Mouse (Mus musculus) megakaryocyte, adult 5-6 weeks (primary cell): ENCODE data around the gene Igfbp5. TPM values are rescaled to one million over a fixed set of nuclear protein-coding genes. Genes with fewer than 3 reads are reported as not detected.

Source experiments
- ATAC-seq: 2 replicates; pipeline ENCODE4 v1.8.0; 2016; ENCODE audit warnings: mild to moderate bottlenecking, inconsistent platforms; ENCODE audit not compliant: poor library complexity, severe bottlenecking
- total RNA-seq, 2 experiments: library from RNA; stranded (forward) in 1 of 2; stranded (reverse) in 1 of 2; fragments of 153-499, 151-499 nt in 1 of 2; fragments of 221-1000, 200-1000 nt in 1 of 2; gene quantifications; 2 replicates each; pipeline versions ENCODE4 v1.2.3 to v1.2.4; 2015 to 2017

The Igfbp5 gene
- 2.7 and 2.9 TPM in 2 replicates for total RNA-seq (2015)
- 1.2 and 1.6 TPM in 2 replicates for total RNA-seq (2017)

- ATAC-seq = no peak
Observed at GRCm38 (mm10) chr1:72874287-72875211, at the start of gene Igfbp5. Gene Igfbp5 (minus strand): TSS chr1:72874884.

GRCm38 (mm10) chr1:72914815-72915214, 40.1 kb upstream of the Igfbp5 start:
- no peak for ATAC-seq

- no peak for ATAC-seq
Observed at GRCm38 (mm10) chr1:72913073-72913472, 38.4 kb upstream of the Igfbp5 start.

GRCm38 (mm10) chr1:72895821-72896220, 21.1 kb upstream of the Igfbp5 start:
- no peak for ATAC-seq

GRCm38 (mm10) chr1:72887910-72888309, 13.2 kb upstream of the Igfbp5 start:
- ATAC-seq = no peak

- ATAC-seq = no peak
Observed at GRCm38 (mm10) chr1:72885819-72886169, 11.1 kb upstream of the Igfbp5 start.

- no peak for ATAC-seq
Observed at GRCm38 (mm10) chr1:72885111-72885818, 10.6 kb upstream of the Igfbp5 start.

- no peak for ATAC-seq
Observed at GRCm38 (mm10) chr1:72879319-72879634, 4.6 kb upstream of the Igfbp5 start.

- ATAC-seq = no peak
Observed at GRCm38 (mm10) chr1:72878473-72879318, 4.0 kb upstream of the Igfbp5 start.

GRCm38 (mm10) chr1:72877892-72878291, 3.2 kb upstream of the Igfbp5 start:
- no peak for ATAC-seq

- no peak for ATAC-seq
Observed at GRCm38 (mm10) chr1:72876111-72876510, 1.4 kb upstream of the Igfbp5 start.

GRCm38 (mm10) chr1:72875708-72876107, 1.0 kb upstream of the Igfbp5 start:
- no peak for ATAC-seq

GRCm38 (mm10) chr1:72873511-72874286, 985 bp downstream of the Igfbp5 start:
- ATAC-seq = no peak

GRCm38 (mm10) chr1:72873078-72873477, 1.6 kb downstream of the Igfbp5 start:
- no peak for ATAC-seq

GRCm38 (mm10) chr1:72872521-72872920, 2.2 kb downstream of the Igfbp5 start:
- ATAC-seq = no peak

GRCm38 (mm10) chr1:72871697-72872411, 2.8 kb downstream of the Igfbp5 start:
- no peak for ATAC-seq

- no peak for ATAC-seq
Observed at GRCm38 (mm10) chr1:72871337-72871696, 3.4 kb downstream of the Igfbp5 start.

- 0 out of 2 replicates have a peak, but pooled peaks have one; percentile 4 for ATAC-seq
Observed at GRCm38 (mm10) chr1:72870615-72871336, 3.9 kb downstream of the Igfbp5 start.
